Mouse (Mus musculus) right cerebral cortex, postnatal 4 days (tissue): Measurements from ENCODE around the gene Serpina3k.
"Not testable (repeated sequence)": the region's sequence is repeated elsewhere in the genome, so short reads cannot be mapped to it uniquely, and the experiment has no call there.

ENCODE experiments used
- DNase-seq: peaks from one replicate; pipeline ENCODE4 v3.0.0-alpha.2; 2022

The Serpina3k gene

GRCm38 (mm10) chr12:104391057-104391456 lies 52.8 kb downstream of the Serpina3k start:
- not testable (repeated sequence) for DNase-seq
